Mouse (Mus musculus): Measurements from ENCODE around the gene Ptprb.

DNA sequence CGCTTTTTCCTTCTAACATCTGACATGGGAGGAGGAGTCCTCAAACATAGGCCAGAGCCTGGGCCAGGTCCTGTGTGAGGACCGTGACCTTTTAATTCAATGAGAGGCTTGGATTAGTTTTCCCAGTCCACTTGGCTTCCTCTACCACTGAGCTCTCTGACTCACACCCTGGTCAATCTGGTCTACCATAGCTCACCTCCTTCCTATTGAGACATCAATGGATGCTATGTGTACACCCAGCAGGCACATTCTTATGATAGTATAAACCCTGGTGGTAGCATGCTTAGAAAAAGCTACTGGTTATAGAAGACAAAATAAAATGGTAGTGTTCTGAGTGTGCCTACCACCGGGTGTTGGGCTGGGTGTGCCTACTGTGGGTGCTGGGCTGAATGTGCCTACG is 21.1 kb downstream of the Ptprb start:
- no peak for TF ChIP-seq GATA1 (IDR thresholded peaks at IDR 0.05; ENCODE audit: low read length)
- no peak for TF ChIP-seq TAL1 (IDR thresholded peaks at IDR 0.05; ENCODE audit: low read length)
